Mouse (Mus musculus): ENCODE results near the gene Tnfrsf8. TPM values are rescaled to one million over a fixed set of nuclear protein-coding genes. Genes with fewer than 3 reads are reported as not detected.

Gene Tnfrsf8
- polyA plus RNA-seq, 1 experiment from 2014 or later: 0.05 TPM

GRCm38 (mm10) chr4:145233487-145234228 is 81.3 kb downstream of the Tnfrsf8 start:
- no peak for DNase-seq (ENCODE audit: extremely low spot score, low spot score)
- peaks cover 12% of the 10 kb centered on the region for H3K4me1 ChIP-seq

DNA sequence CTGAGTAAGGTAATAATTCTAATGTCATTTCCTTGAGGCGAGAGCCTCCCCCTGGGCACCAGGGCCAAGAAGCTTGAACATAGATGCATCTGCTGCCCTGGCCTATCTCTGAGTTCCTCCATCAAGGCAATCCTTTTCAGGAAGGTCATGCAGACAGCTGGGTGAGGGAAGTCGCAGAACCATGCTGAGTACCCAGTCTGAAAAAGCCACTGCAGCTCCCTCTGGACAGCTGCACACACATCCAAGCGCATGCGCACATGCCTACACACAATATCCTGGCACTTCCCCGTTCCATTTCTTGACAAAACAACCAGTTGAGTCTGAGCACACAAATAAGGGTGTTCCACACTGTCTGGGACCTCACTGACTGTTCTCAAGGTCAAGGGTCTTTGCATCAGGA is 83.2 kb downstream of the Tnfrsf8 start:
- no peaks in the 10 kb centered on the region for H3K9me3 ChIP-seq
- H3K27ac ChIP-seq: no peak overlapping the region
- H3K36me3 ChIP-seq (replicated peaks): no peaks in the 10 kb centered on the region
- H3K4me3 ChIP-seq: no peak overlapping the region
- 97% methylated on average over 5 of the region's 5 CpGs for WGBS
- no peak for DNase-seq (ENCODE audit: extremely low spot score, low spot score)
- no peaks in the 10 kb centered on the region for H3K27me3 ChIP-seq (ENCODE audit: poor library complexity, severe bottlenecking)
- H3K4me1 ChIP-seq: peaks cover 12% of the 10 kb centered on the region

More at GRCm38 (mm10) chr4:145233487-145234228, 81.3 kb downstream of the Tnfrsf8 start:
- Histone ChIP-seq H3K27me3 (ENCODE audit: poor library complexity, severe bottlenecking) (no peaks in the 10 kb centered on the region), H3K9me3 (no peaks in the 10 kb centered on the region), H3K27ac (peak overlapping the region; percentile 65), H3K4me3 (no peak overlapping the region), H3K36me3 (replicated peaks) (no peaks in the 10 kb centered on the region)
- whole genome bisulfite sequencing: 35% methylated on average over 3 of the region's 3 CpGs

DNA sequence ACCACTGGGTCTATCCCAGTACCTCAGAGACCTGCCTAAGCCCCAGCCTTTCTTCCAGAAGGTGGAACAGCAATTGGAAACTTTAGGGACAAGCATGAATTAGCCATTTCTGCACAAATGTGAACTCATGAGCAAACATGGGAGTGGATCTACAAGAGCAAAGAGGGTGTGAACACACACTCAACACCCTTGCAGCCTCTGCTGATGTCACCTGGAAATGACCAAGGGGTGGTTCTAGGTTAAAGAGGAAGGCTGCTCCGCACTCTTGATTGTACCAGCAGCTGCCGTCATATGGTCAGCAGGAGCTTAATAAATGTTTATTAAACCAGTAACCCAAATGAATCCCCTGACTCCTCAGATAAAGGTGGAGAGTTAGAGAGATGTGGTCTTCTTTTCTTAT is 84.3 kb downstream of the Tnfrsf8 start:
- Histone ChIP-seq H3K9me3 (no peaks in the 10 kb centered on the region), H3K27ac (no peak overlapping the region), H3K27me3 (ENCODE audit: poor library complexity, severe bottlenecking) (no peaks in the 10 kb centered on the region), H3K4me1 (peaks cover 12% of the 10 kb centered on the region), H3K36me3 (replicated peaks) (no peaks in the 10 kb centered on the region), H3K4me3 (no peak overlapping the region)
- WGBS: 96% methylated on average over 2 of the region's 2 CpGs
- DNase-seq (ENCODE audit: extremely low spot score, low spot score): no peak

GRCm38 (mm10) chr4:145229524-145230163 is 85.3 kb downstream of the Tnfrsf8 start:
- no peak overlapping the region for H3K27ac ChIP-seq
- WGBS: 93% methylated on average over 5 of the region's 5 CpGs
- H3K27me3 ChIP-seq (ENCODE audit: poor library complexity, severe bottlenecking): no peaks in the 10 kb centered on the region
- H3K4me3 ChIP-seq: no peak overlapping the region
- no peaks in the 10 kb centered on the region for H3K36me3 ChIP-seq (replicated peaks)
- no peaks in the 10 kb centered on the region for H3K9me3 ChIP-seq
- H3K4me1 ChIP-seq: peaks cover 12% of the 10 kb centered on the region
- DNase-seq (ENCODE audit: extremely low spot score, low spot score): no peak

DNA sequence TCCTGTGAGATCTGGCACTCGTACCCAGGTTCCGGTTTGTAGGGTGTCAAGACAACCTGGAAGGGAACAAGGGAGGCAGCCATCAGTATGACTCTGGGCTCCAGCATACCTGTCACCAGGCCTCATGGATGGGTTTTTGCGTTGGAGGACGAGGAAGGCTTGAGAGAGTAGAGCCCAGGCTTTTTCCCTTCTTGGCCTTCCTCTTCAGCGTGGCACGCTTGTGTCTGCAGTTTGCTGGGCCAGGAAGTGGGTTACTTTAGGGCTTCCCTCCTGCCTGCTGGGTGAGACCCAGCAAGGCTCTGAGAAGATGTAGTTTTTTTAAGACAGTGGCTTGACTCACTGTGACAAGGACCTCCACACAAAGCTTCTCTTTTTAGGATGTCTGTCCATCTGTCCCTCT is 85.9 kb downstream of the Tnfrsf8 start:
- Histone ChIP-seq H3K27ac (no peak overlapping the region), H3K27me3 (ENCODE audit: poor library complexity, severe bottlenecking) (no peaks in the 10 kb centered on the region), H3K9me3 (no peaks in the 10 kb centered on the region), H3K36me3 (replicated peaks) (no peaks in the 10 kb centered on the region), H3K4me1 (peaks cover 12% of the 10 kb centered on the region), H3K4me3 (no peak overlapping the region)
- DNase-seq (ENCODE audit: extremely low spot score, low spot score): no peak
- WGBS: 92% methylated on average over 6 of the region's 6 CpGs

- no peak overlapping the region for H3K27ac ChIP-seq
- H3K9me3 ChIP-seq: no peaks in the 10 kb centered on the region
- WGBS: 86% methylated on average over 4 of the region's 4 CpGs
- H3K4me1 ChIP-seq: no peaks in the 10 kb centered on the region
- no peak overlapping the region for H3K4me3 ChIP-seq
- no peaks in the 10 kb centered on the region for H3K27me3 ChIP-seq (ENCODE audit: poor library complexity, severe bottlenecking)
- DNase-seq (ENCODE audit: extremely low spot score, low spot score): no peak
- no peaks in the 10 kb centered on the region for H3K36me3 ChIP-seq (replicated peaks)
Measured at GRCm38 (mm10) chr4:145224613-145225012, 90.4 kb downstream of the Tnfrsf8 start.

DNA sequence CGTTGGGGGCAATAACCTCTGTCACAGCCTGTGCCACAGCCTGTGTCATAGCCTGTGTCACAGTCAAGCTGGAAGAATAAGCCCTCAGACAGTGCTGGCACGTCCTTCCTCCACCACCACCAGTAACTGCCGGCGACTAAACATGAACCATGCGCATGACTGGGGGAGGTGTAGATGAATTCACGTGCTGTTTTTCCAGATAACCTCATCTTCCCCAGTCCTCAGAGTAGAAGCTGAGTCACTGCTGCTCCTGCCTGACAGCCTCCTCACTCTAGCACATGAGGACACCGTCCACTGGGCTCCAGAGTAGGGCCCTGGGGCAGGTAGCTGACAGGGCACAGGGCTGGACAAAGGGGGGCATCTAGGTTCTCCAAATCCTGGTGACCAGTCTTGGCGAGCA is 92.9 kb downstream of the Tnfrsf8 start:
- Histone ChIP-seq H3K9me3 (no peaks in the 10 kb centered on the region), H3K4me1 (no peaks in the 10 kb centered on the region), H3K27me3 (ENCODE audit: poor library complexity, severe bottlenecking) (no peaks in the 10 kb centered on the region), H3K4me3 (no peak overlapping the region), H3K27ac (no peak overlapping the region), H3K36me3 (replicated peaks) (no peaks in the 10 kb centered on the region)
- no peak for DNase-seq (ENCODE audit: extremely low spot score, low spot score)
- WGBS: 84% methylated on average over 8 of the region's 8 CpGs

- 84% methylated on average over 2 of the region's 2 CpGs for WGBS
- no peak overlapping the region for H3K27ac ChIP-seq
- H3K9me3 ChIP-seq: no peaks in the 10 kb centered on the region
- H3K4me1 ChIP-seq: no peaks in the 10 kb centered on the region
- DNase-seq (ENCODE audit: extremely low spot score, low spot score): no peak
- H3K36me3 ChIP-seq (replicated peaks): no peaks in the 10 kb centered on the region
- no peak overlapping the region for H3K4me3 ChIP-seq
- H3K27me3 ChIP-seq (ENCODE audit: poor library complexity, severe bottlenecking): no peaks in the 10 kb centered on the region
Measured at GRCm38 (mm10) chr4:145221379-145221778, 93.6 kb downstream of the Tnfrsf8 start.

GRCm38 (mm10) chr4:145220001-145220400 is 95.0 kb downstream of the Tnfrsf8 start:
- H3K27ac ChIP-seq: no peak overlapping the region
- 82% methylated on average over 1 of the region's 1 CpGs for WGBS
- H3K36me3 ChIP-seq (replicated peaks): no peaks in the 10 kb centered on the region
- no peaks in the 10 kb centered on the region for H3K9me3 ChIP-seq
- no peaks in the 10 kb centered on the region for H3K27me3 ChIP-seq (ENCODE audit: poor library complexity, severe bottlenecking)
- H3K4me3 ChIP-seq: no peak overlapping the region
- H3K4me1 ChIP-seq: peaks cover 2% of the 10 kb centered on the region
- DNase-seq (ENCODE audit: extremely low spot score, low spot score): no peak

DNA sequence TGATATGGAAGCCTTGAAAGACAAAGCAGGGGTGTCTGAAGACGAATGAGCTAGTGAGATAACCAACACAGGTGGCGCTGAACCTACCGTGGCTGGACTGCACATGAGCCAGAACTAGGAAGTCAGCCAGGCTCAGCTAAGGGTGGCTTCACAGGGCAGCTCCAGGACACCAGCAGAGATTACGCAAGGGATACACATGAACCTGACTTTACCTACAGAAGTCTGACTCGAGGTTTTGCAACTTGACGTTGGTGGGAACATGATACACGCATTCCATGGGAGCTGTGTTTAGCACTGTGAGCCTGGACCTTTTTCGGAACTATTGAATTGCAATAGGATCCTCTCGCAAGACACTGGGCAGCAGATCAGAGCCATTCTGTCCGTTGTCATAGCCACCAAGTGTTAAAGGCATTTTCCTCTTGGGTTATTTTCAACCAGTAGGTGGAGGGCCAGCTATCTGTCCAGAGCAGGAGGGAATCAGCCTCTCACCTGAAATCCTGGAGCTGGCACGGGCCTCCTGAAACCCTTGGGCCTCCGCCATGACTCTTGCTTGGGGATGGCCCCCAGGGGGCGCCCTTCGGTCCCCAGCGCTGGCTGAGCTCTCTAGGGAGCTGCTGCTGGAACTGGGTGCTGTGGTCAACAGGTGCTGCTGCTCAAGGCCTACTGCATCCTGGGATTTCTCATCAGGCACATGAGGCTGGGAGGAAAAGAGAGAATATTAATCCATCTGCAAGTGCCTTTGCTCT is 95.6 kb downstream of the Tnfrsf8 start:
- Histone ChIP-seq H3K4me1 (peaks cover 8% of the 10 kb centered on the region), H3K27me3 (ENCODE audit: poor library complexity, severe bottlenecking) (no peaks in the 10 kb centered on the region), H3K36me3 (replicated peaks) (no peaks in the 10 kb centered on the region), H3K4me3 (no peak overlapping the region), H3K27ac (no peak overlapping the region), H3K9me3 (no peaks in the 10 kb centered on the region)
- WGBS: 65% methylated on average over 15 of the region's 15 CpGs
- no peak for DNase-seq (ENCODE audit: extremely low spot score, low spot score)

- no peaks in the 10 kb centered on the region for H3K27me3 ChIP-seq (ENCODE audit: poor library complexity, severe bottlenecking)
- no peaks in the 10 kb centered on the region for H3K36me3 ChIP-seq (replicated peaks)
- H3K27ac ChIP-seq: no peak overlapping the region
- H3K9me3 ChIP-seq: no peaks in the 10 kb centered on the region
- no peak overlapping the region for H3K4me3 ChIP-seq
- peaks cover 9% of the 10 kb centered on the region for H3K4me1 ChIP-seq
- DNase-seq (ENCODE audit: extremely low spot score, low spot score): no peak
- 73% methylated on average over 5 of the region's 5 CpGs for WGBS
Measured at GRCm38 (mm10) chr4:145217837-145218236, 97.1 kb downstream of the Tnfrsf8 start.

Data from forebrain, embryonic 10.5 days (tissue).